Mouse (Mus musculus) cortical plate, adult 2 months (tissue): ENCODE measurements at regions not wholly inside any gene's neighbourhood (a gene's known extent, or its start where the extent isn't known, plus 50 kb on each side); places are given as distances from the start of the nearest gene placed in this dataset.
"Not testable (repeated sequence)": the region's sequence is repeated elsewhere in the genome, so short reads cannot be mapped to it uniquely, and the experiment has no call there.

Source experiments
- CTCF ChIP-seq: fragments of 200-500 bp; IDR thresholded peaks from 2 replicates; pipeline ENCODE4 v1.5.1; 2011; ENCODE audit warnings: mild to moderate bottlenecking, control low read depth, low read length; ENCODE audit not compliant: insufficient read depth; ENCODE audit errors: extremely low read depth
- POLR2A ChIP-seq: fragments of 200-500 bp; IDR thresholded peaks from 2 replicates; pipeline ENCODE4 v1.6.1; 2011; ENCODE audit warnings: mild to moderate bottlenecking, low read length, control low read depth; ENCODE audit not compliant: insufficient read depth; ENCODE audit errors: extremely low read depth

GRCm38 (mm10) chr17:13550896-13551267, 196.5 kb downstream of the Tcp10c start:
- TF ChIP-seq CTCF, POLR2A: not testable (repeated sequence)
